Mouse (Mus musculus): ENCODE measurements around the gene Olfr1208. TPM values are rescaled to one million over a fixed set of nuclear protein-coding genes. Genes with fewer than 3 reads are reported as not detected.

Olfr1208 gene
- not detected in 2 replicates for polyA plus RNA-seq (2014; fragmentation: Nextera tagmentation; extraction: Ambion mirVana)

- no peak for TF ChIP-seq CTCF (IDR thresholded peaks at IDR 0.05; ENCODE audit: low read depth)
- Histone ChIP-seq H3K36me3 (ENCODE audit: insufficient read depth) (no peaks in the 10 kb centered on the region), H3K4me3 (ENCODE audit: low read depth, low read length) (no peak within 1 kb of the TSS), H3K4me2 (no peak within 1 kb of the TSS), H3K9ac (no peak within 1 kb of the TSS), H3K27ac (ENCODE audit: low read depth) (no peak within 1 kb of the TSS), H3K9me3 (ENCODE audit: low read depth, low read length) (no peaks in the 10 kb centered on the region), H3K27me3 (ENCODE audit: insufficient read depth, low read length) (no peaks in the 10 kb centered on the region), H3K4me1 (ENCODE audit: insufficient read depth) (no peaks in the 10 kb centered on the region)
- no peak for DNase-seq
- no peak for ATAC-seq (ENCODE audit: insufficient read depth)
Observed at GRCm38 (mm10) chr2:88902211-88902610, at the start of gene Olfr1208. TSS of gene Olfr1208 (minus strand) at chr2:88902311.

GRCm38 (mm10) chr2:88938011-88938410, 35.9 kb upstream of the Olfr1208 start, which contains the start of gene Olfr1211:
TSS of gene Olfr1211 (minus strand) at chr2:88938111.
- Histone ChIP-seq H3K4me1 (ENCODE audit: insufficient read depth) (no peaks in the 10 kb centered on the region), H3K27me3 (ENCODE audit: insufficient read depth, low read length) (no peaks in the 10 kb centered on the region), H3K4me3 (ENCODE audit: low read depth, low read length) (no peak within 1 kb of the TSS), H3K4me2 (no peak within 1 kb of the TSS), H3K36me3 (ENCODE audit: insufficient read depth) (no peaks in the 10 kb centered on the region), H3K9ac (no peak within 1 kb of the TSS), H3K27ac (ENCODE audit: low read depth) (no peak within 1 kb of the TSS), H3K9me3 (ENCODE audit: low read depth, low read length) (no peaks in the 10 kb centered on the region)
- ATAC-seq (ENCODE audit: insufficient read depth) (no peak), DNase-seq (no peak)
- no peak for TF ChIP-seq CTCF (IDR thresholded peaks at IDR 0.05; ENCODE audit: low read depth)
- 86% methylated on average over 1 of the region's 1 CpGs for WGBS

DNA sequence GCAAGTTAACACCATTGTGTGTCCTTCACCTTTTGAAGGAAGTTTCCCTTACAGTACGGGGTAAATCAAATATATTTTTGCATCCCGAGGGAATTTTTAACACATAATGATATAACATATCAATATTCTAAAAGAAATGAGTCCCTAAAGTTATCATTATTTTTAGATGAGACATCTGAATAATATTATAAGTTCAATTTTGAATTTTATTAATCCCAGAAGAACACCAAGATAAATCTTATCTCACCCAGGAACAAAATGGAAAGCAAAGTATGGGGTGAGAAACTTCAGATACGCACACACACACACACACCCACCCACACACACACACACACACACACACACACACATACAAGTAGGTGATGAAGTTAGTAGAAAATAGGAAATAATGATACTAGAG, 12.9 kb upstream of the Olfr1208 start, which contains the start of gene Olfr1209:
Gene Olfr1209 (minus strand): TSS at position 101 of the 400 bp plus-strand sequence.
- no peaks in the 10 kb centered on the region for H3K27me3 ChIP-seq (ENCODE audit: insufficient read depth, low read length)
- H3K4me1 ChIP-seq (ENCODE audit: insufficient read depth), result no peaks in the 10 kb centered on the region
- no peaks in the 10 kb centered on the region for H3K9me3 ChIP-seq (ENCODE audit: low read depth, low read length)
- 87% methylated on average over 3 of the region's 3 CpGs for WGBS
- no peak for DNase-seq
- ATAC-seq (ENCODE audit: insufficient read depth), result no peak
- H3K9ac ChIP-seq, result no peak within 1 kb of the TSS
- H3K4me3 ChIP-seq (ENCODE audit: low read depth, low read length), result no peak within 1 kb of the TSS
- H3K36me3 ChIP-seq (ENCODE audit: insufficient read depth), result no peaks in the 10 kb centered on the region
- H3K27ac ChIP-seq (ENCODE audit: low read depth), result no peak within 1 kb of the TSS
- TF ChIP-seq CTCF (IDR thresholded peaks at IDR 0.05; ENCODE audit: low read depth), result no peak
- no peak within 1 kb of the TSS for H3K4me2 ChIP-seq

DNA sequence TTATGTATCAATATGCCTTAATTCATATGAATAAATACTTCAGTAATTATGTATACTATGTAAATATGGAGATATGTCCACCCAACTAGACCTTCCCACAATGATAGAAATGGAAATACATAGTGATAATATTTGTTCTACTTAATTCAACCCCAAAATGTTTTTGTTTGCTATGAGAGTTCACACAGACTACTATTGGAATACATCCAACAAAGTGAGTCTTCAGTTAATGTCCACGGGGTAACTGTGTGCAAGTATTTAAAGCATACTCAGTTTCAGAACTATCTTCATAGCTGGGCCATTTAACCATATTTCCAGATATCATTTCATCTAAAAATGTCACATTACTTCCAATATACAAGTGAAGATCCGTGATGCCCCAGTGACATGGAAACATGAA, 39.2 kb downstream of the Olfr1208 start, which contains the start of gene Olfr1206:
Gene Olfr1206 (plus strand): TSS at position 301 of the 400 bp plus-strand sequence.
- Histone ChIP-seq H3K36me3 (ENCODE audit: insufficient read depth) (no peaks in the 10 kb centered on the region), H3K4me2 (no peak within 1 kb of the TSS), H3K27ac (ENCODE audit: low read depth) (no peak within 1 kb of the TSS), H3K9me3 (ENCODE audit: low read depth, low read length) (no peaks in the 10 kb centered on the region), H3K9ac (no peak within 1 kb of the TSS), H3K4me3 (ENCODE audit: low read depth, low read length) (no peak within 1 kb of the TSS), H3K27me3 (ENCODE audit: insufficient read depth, low read length) (no peaks in the 10 kb centered on the region), H3K4me1 (ENCODE audit: insufficient read depth) (no peaks in the 10 kb centered on the region)
- no peak for ATAC-seq (ENCODE audit: insufficient read depth)
- WGBS, result 66% methylated on average over 2 of the region's 2 CpGs
- no peak for TF ChIP-seq CTCF (IDR thresholded peaks at IDR 0.05; ENCODE audit: low read depth)
- no peak for DNase-seq

DNA sequence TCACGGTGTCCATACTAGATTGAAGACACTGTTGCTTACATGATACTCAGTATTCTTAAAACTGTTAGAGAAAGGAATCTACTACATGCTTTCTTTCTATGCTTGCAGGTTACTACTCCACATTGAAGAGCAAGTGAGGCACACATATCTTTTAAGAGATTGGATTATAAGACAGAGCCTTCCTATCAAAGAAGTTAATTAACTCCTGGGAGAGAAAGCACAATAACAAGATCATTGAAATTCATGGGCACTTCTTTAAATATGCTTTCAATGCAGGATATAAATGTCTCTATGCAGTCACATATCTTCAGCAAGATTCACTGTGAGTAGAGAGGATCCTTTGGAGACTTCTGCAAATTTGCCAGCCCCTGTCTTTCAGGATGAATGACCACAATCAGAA, 53.1 kb downstream of the Olfr1208 start, which contains the start of gene Olfr1204:
Gene Olfr1204 (plus strand): TSS at position 301 of the 400 bp plus-strand sequence.
- no peak within 1 kb of the TSS for H3K4me3 ChIP-seq (ENCODE audit: low read depth, low read length)
- no peak within 1 kb of the TSS for H3K9ac ChIP-seq
- H3K9me3 ChIP-seq (ENCODE audit: low read depth, low read length), result no peaks in the 10 kb centered on the region
- H3K27ac ChIP-seq (ENCODE audit: low read depth), result no peak within 1 kb of the TSS
- H3K27me3 ChIP-seq (ENCODE audit: insufficient read depth, low read length), result no peaks in the 10 kb centered on the region
- H3K36me3 ChIP-seq (ENCODE audit: insufficient read depth), result no peaks in the 10 kb centered on the region
- no peak for ATAC-seq (ENCODE audit: insufficient read depth)
- no peak within 1 kb of the TSS for H3K4me2 ChIP-seq
- H3K4me1 ChIP-seq (ENCODE audit: insufficient read depth), result no peaks in the 10 kb centered on the region
- 87% methylated on average over 1 of the region's 1 CpGs for WGBS
- DNase-seq, result no peak
- no peak for TF ChIP-seq CTCF (IDR thresholded peaks at IDR 0.05; ENCODE audit: low read depth)

Other genes starting within 250 kb of the Olfr1208 start
- not detected in 2 replicates for gene Olfr1193, start 226.7 kb downstream of the Olfr1208 start, polyA plus RNA-seq (2014; fragmentation: Nextera tagmentation; extraction: Ambion mirVana)
- not detected in 2 replicates for gene Olfr1195, start 213.1 kb downstream of the Olfr1208 start, polyA plus RNA-seq (2014; fragmentation: Nextera tagmentation; extraction: Ambion mirVana)
- not detected in 2 replicates for gene Olfr1196, start 197.7 kb downstream of the Olfr1208 start, polyA plus RNA-seq (2014; fragmentation: Nextera tagmentation; extraction: Ambion mirVana)
- gene Olfr1197, start 169.9 kb downstream of the Olfr1208 start, polyA plus RNA-seq (2014; fragmentation: Nextera tagmentation; extraction: Ambion mirVana), result not detected in 2 replicates
- gene Olfr1198, start 150.9 kb downstream of the Olfr1208 start, polyA plus RNA-seq (2014; fragmentation: Nextera tagmentation; extraction: Ambion mirVana), result not detected in 2 replicates
- gene Olfr1199, start 141.8 kb downstream of the Olfr1208 start, polyA plus RNA-seq (2014; fragmentation: Nextera tagmentation; extraction: Ambion mirVana), result not detected in 2 replicates
- not detected in 2 replicates for gene Olfr1200, start 131.8 kb downstream of the Olfr1208 start, polyA plus RNA-seq (2014; fragmentation: Nextera tagmentation; extraction: Ambion mirVana)
- gene Olfr1201, start 109.3 kb downstream of the Olfr1208 start, polyA plus RNA-seq (2014; fragmentation: Nextera tagmentation; extraction: Ambion mirVana), result not detected in 2 replicates
- not detected in 2 replicates for gene Olfr1202, start 87.8 kb downstream of the Olfr1208 start, polyA plus RNA-seq (2014; fragmentation: Nextera tagmentation; extraction: Ambion mirVana)
- not detected in 2 replicates for gene Olfr1205, start 72.6 kb downstream of the Olfr1208 start, polyA plus RNA-seq (2014; fragmentation: Nextera tagmentation; extraction: Ambion mirVana)
- not detected in 2 replicates for gene Olfr1204, start 53.0 kb downstream of the Olfr1208 start, polyA plus RNA-seq (2014; fragmentation: Nextera tagmentation; extraction: Ambion mirVana)
- gene Olfr1206, start 39.1 kb downstream of the Olfr1208 start, polyA plus RNA-seq (2014; fragmentation: Nextera tagmentation; extraction: Ambion mirVana), result not detected in 2 replicates
- not detected in 2 replicates for gene Olfr1209, start 12.8 kb upstream of the Olfr1208 start, polyA plus RNA-seq (2014; fragmentation: Nextera tagmentation; extraction: Ambion mirVana)
- not detected in 2 replicates for gene Olfr1211, start 35.8 kb upstream of the Olfr1208 start, polyA plus RNA-seq (2014; fragmentation: Nextera tagmentation; extraction: Ambion mirVana)
- not detected in 2 replicates for gene Olfr1212, start 51.7 kb upstream of the Olfr1208 start, polyA plus RNA-seq (2014; fragmentation: Nextera tagmentation; extraction: Ambion mirVana)
- gene Gm13762, start 78.0 kb upstream of the Olfr1208 start, polyA plus RNA-seq (2014; fragmentation: Nextera tagmentation; extraction: Ambion mirVana), result not detected in 2 replicates
- gene Olfr1214, start 90.3 kb upstream of the Olfr1208 start, polyA plus RNA-seq (2014; fragmentation: Nextera tagmentation; extraction: Ambion mirVana), result not detected in 2 replicates
- not detected in 2 replicates for gene Olfr1215, start 104.7 kb upstream of the Olfr1208 start, polyA plus RNA-seq (2014; fragmentation: Nextera tagmentation; extraction: Ambion mirVana)
- gene Olfr1216, start 116.0 kb upstream of the Olfr1208 start, polyA plus RNA-seq (2014; fragmentation: Nextera tagmentation; extraction: Ambion mirVana), result not detected in 2 replicates
- gene Olfr1217, start 129.8 kb upstream of the Olfr1208 start, polyA plus RNA-seq (2014; fragmentation: Nextera tagmentation; extraction: Ambion mirVana), result not detected in 2 replicates
- not detected in 2 replicates for gene Olfr1218, start 158.9 kb upstream of the Olfr1208 start, polyA plus RNA-seq (2014; fragmentation: Nextera tagmentation; extraction: Ambion mirVana)
- not detected in 2 replicates for gene Olfr1219, start 181.2 kb upstream of the Olfr1208 start, polyA plus RNA-seq (2014; fragmentation: Nextera tagmentation; extraction: Ambion mirVana)
- gene Olfr1220, start 204.5 kb upstream of the Olfr1208 start, polyA plus RNA-seq (2014; fragmentation: Nextera tagmentation; extraction: Ambion mirVana), result not detected in 2 replicates
- not detected in 2 replicates for gene Olfr1221, start 215.0 kb upstream of the Olfr1208 start, polyA plus RNA-seq (2014; fragmentation: Nextera tagmentation; extraction: Ambion mirVana)
- gene Olfr1222, start 230.7 kb upstream of the Olfr1208 start, polyA plus RNA-seq (2014; fragmentation: Nextera tagmentation; extraction: Ambion mirVana), result not detected in 2 replicates
- not detected in 2 replicates for gene Olfr1223, start 249.2 kb upstream of the Olfr1208 start, polyA plus RNA-seq (2014; fragmentation: Nextera tagmentation; extraction: Ambion mirVana)

Data from lung, embryonic 14.5 days (tissue).